Mouse (Mus musculus) ES-Bruce4 (cell line): Measurements from ENCODE around the gene Dync1li2. TPM values are rescaled to one million over a fixed set of nuclear protein-coding genes. Genes with fewer than 3 reads are reported as not detected.

Experiments
- H3K27ac ChIP-seq: 2 replicates; pipeline ENCODE4 v1.5.1; 2012; ENCODE audit warnings: low read length, inconsistent platforms; ENCODE audit not compliant: insufficient read depth
- H3K27me3 ChIP-seq: 2 replicates; pipeline ENCODE4 v1.6.1; 2012; ENCODE audit warnings: mild to moderate bottlenecking, low read length, inconsistent platforms; ENCODE audit not compliant: control insufficient read depth, poor library complexity, insufficient read depth, severe bottlenecking
- H3K36me3 ChIP-seq: 2 replicates; pipeline ENCODE4 v1.6.1; 2012; ENCODE audit warnings: inconsistent platforms, mild to moderate bottlenecking, low read length, moderate library complexity; ENCODE audit not compliant: control insufficient read depth, poor library complexity, insufficient read depth, severe bottlenecking
- H3K4me1 ChIP-seq: one replicate; pipeline ENCODE4 v1.8.1; 2011; ENCODE audit warnings: low read length; ENCODE audit not compliant: control insufficient read depth, insufficient read depth
- H3K4me3 ChIP-seq: 2 replicates; pipeline ENCODE4 v1.5.1; 2011; ENCODE audit warnings: low read depth, mild to moderate bottlenecking, low read length
- H3K9ac ChIP-seq: 2 replicates; pipeline ENCODE4 v1.6.1; 2012; ENCODE audit warnings: low read depth, mild to moderate bottlenecking, inconsistent platforms; ENCODE audit not compliant: poor library complexity, severe bottlenecking
- H3K9me3 ChIP-seq: replicated peaks from 2 replicates; pipeline ENCODE4 v1.6.1; 2012; ENCODE audit warnings: mild to moderate bottlenecking, low read length, inconsistent platforms; ENCODE audit not compliant: control insufficient read depth, poor library complexity, insufficient read depth, severe bottlenecking
- CTCF ChIP-seq: IDR thresholded peaks from one replicate; pipeline ENCODE4 v1.8.1; 2011; ENCODE audit warnings: low read depth, low read length
- EP300 ChIP-seq: IDR thresholded peaks from 2 replicates; pipeline ENCODE4 v1.6.1; 2011; ENCODE audit warnings: low read depth, low read length; ENCODE audit not compliant: insufficient read depth
- POLR2A ChIP-seq: IDR thresholded peaks from one replicate; pipeline ENCODE4 v1.8.1; 2011; ENCODE audit warnings: low read length; ENCODE audit not compliant: insufficient read depth
- polyA plus RNA-seq: library from polyadenylated mRNA; stranded (reverse); fragments of >200 nt; gene quantifications from 2 replicates; pipeline ENCODE4 v1.2.4, GENCODE M21; 2011; ENCODE audit warnings: low read depth; ENCODE audit not compliant: missing spikeins, insufficient read depth, insufficient read length

Dync1li2 gene
- polyA plus RNA-seq, 1 experiment, result 43.2 TPM

DNA sequence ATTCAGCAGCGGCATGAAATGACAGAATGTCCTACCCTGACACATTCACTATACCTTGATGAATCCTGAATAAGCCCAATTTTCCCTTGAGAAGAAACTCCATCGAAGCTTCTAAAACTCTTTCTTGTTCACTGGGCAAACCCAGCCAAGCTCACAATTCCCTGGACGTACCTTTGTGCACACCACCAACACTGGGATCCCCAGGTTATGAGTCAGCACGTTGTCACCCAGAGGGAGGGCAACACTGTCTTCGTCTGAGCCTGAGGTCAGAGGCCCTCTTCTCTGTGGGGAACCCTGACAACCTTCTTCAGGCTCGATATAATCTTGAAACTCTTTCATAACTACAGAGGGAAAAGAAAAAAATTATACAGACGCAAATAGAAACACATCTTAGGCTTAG lies 12.6 kb downstream of the Dync1li2 start:
- Histone ChIP-seq H3K27ac (no peak overlapping the region), H3K9me3 (peaks cover 6% of the 10 kb centered on the region; the same call in 1 of the 2 replicates), H3K4me1 (peaks cover 5% of the 10 kb centered on the region), H3K36me3 (peaks cover 49% of the 10 kb centered on the region), H3K27me3 (no peaks in the 10 kb centered on the region), H3K4me3 (no peak overlapping the region), H3K9ac (no peak overlapping the region)
- TF ChIP-seq CTCF (no peak), POLR2A (no peak), EP300 (no peak)

DNA sequence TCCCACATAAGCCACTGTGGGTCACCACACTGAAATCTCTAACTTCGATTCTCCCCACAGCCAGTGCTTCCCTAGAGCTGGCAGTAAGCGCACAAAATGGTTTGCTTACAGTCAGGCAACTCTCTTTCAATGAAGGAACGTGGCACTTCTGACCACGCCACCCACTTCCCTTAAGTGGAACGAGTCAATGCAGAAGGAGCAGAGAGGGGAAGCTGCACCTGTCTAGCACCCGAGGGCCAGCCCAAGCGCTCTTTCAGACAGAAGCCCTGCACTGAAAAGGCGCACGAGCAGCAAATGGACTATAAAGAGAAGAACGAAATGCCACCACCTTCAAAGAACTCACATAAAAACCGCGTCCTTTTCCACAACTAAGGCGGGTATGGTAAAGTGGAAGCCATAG lies 15.1 kb downstream of the Dync1li2 start:
- Histone ChIP-seq H3K27me3 (no peaks in the 10 kb centered on the region), H3K9ac (no peak overlapping the region), H3K36me3 (peaks cover 65% of the 10 kb centered on the region), H3K27ac (no peak overlapping the region), H3K4me3 (no peak overlapping the region), H3K4me1 (no peaks in the 10 kb centered on the region), H3K9me3 (peaks cover 6% of the 10 kb centered on the region; the same call in 1 of the 2 replicates)
- TF ChIP-seq POLR2A (no peak), CTCF (no peak), EP300 (no peak)

DNA sequence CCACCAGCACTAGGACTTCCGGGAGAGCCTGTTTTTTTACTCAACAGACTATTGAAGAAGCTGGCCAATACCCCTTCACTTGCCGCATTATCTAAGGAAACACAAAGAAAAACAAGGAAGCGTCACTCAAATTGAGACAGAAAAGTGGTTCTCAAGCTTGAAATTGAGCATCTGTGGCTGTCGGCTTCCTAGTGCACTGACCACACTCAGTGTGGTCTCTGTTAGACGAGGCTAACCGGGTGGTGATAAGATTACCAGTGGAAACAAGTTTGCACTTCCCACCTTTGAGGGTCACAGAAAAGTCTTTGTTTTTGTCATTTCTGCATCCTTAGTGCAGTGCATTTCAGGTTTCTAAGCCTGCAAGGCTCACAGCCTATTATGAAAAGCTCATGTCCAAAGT lies 20.5 kb downstream of the Dync1li2 start:
- no peak for TF ChIP-seq POLR2A
- TF ChIP-seq EP300, result no peak
- TF ChIP-seq CTCF, result no peak
- H3K9me3 ChIP-seq, result no peaks in the 10 kb centered on the region

DNA sequence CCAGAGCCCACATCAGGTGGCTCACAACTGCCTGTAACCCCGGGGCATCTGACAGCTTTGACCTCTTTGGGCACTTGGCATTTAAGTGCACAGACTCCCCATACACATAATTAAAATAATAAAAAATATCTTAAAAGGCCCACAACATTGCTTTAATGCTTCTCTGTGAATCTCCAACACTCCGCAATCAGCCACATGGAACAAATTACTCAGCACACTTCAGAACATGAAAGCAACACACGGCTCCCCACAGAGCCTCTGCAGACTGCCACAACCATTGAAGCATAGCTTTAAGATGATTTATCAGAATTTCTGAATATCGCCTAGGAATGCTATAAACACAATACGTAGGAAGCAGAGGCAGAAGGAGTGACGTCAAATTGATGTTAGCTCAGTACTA lies 26.8 kb downstream of the Dync1li2 start:
- no peaks in the 10 kb centered on the region for H3K27me3 ChIP-seq
- no peaks in the 10 kb centered on the region for H3K4me1 ChIP-seq
- H3K4me3 ChIP-seq, result no peak overlapping the region
- H3K9me3 ChIP-seq, result no peaks in the 10 kb centered on the region
- no peak for TF ChIP-seq CTCF
- no peak for TF ChIP-seq POLR2A
- no peak for TF ChIP-seq EP300
- peaks cover 17% of the 10 kb centered on the region for H3K36me3 ChIP-seq
- no peak overlapping the region for H3K9ac ChIP-seq
- no peak overlapping the region for H3K27ac ChIP-seq

More for the DNA sequence above, 20.5 kb downstream of the Dync1li2 start:
- H3K27ac ChIP-seq, result no peak overlapping the region
- H3K4me3 ChIP-seq, result no peak overlapping the region
- H3K27me3 ChIP-seq, result no peaks in the 10 kb centered on the region
- H3K4me1 ChIP-seq, result no peaks in the 10 kb centered on the region
- peaks cover 61% of the 10 kb centered on the region for H3K36me3 ChIP-seq
- no peak overlapping the region for H3K9ac ChIP-seq

DNA sequence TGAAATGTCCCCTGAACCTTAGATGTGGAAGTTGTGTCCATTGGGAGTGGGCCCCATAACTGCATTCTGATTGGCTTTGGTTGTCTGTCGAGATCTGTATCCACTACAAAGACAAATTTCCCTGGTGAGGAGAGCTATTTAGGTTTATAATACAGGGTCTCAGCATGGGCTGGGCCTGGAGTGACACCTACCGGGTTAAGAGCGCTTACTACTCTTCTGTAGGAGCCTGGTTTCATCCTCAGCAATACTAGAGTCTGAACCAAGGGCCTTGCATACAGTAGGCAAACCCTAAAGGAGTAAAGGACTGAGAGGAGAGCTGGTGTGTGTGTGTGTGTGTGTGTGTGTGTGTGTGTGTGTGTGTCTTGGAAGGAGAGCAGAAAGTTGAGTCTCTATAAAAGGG lies 28.6 kb downstream of the Dync1li2 start:
- no peak for TF ChIP-seq CTCF
- no peak for TF ChIP-seq EP300
- TF ChIP-seq POLR2A, result no peak

DNA sequence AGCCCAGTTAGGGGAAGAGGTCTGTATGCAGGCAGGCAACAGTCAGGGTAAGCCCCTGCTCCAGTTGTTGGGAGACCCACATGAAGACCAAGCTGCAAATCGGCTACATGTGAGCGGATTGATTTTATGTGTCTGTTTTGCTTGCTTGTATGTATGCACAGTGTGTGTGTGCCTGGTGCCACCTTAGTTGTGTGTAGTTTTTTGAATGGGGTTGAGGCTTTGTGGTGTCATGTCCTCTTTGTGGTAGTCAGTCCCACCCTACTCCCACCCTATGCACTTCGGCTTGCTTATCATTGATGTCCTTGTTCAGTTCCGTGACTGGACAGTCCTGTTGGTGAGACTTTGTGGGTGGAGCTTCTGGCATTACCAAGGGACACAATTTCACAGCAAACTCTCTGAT lies 29.1 kb downstream of the Dync1li2 start:
- no peak overlapping the region for H3K9ac ChIP-seq
- no peak overlapping the region for H3K27ac ChIP-seq
- no peaks in the 10 kb centered on the region for H3K27me3 ChIP-seq
- H3K4me1 ChIP-seq, result no peaks in the 10 kb centered on the region
- no peaks in the 10 kb centered on the region for H3K9me3 ChIP-seq
- H3K36me3 ChIP-seq, result peaks cover under 1% of the 10 kb centered on the region; the same call in 1 of the 2 replicates
- H3K4me3 ChIP-seq, result no peak overlapping the region
- TF ChIP-seq EP300 (no peak), POLR2A (no peak), CTCF (no peak)

More for the DNA sequence above, 28.6 kb downstream of the Dync1li2 start:
- H3K9me3 ChIP-seq, result no peaks in the 10 kb centered on the region
- no peaks in the 10 kb centered on the region for H3K27me3 ChIP-seq
- H3K9ac ChIP-seq, result no peak overlapping the region
- H3K4me3 ChIP-seq, result no peak overlapping the region
- no peaks in the 10 kb centered on the region for H3K4me1 ChIP-seq
- peaks cover 4% of the 10 kb centered on the region for H3K36me3 ChIP-seq
- no peak overlapping the region for H3K27ac ChIP-seq
